Mouse (Mus musculus): ENCODE measurements around the gene Rps6ka3.

- TF ChIP-seq POLR2A (IDR thresholded peaks at IDR 0.05; ENCODE audit: control insufficient read depth, low read depth, low read length), result no peak; the same call in 1 of the 2 replicates
- TF ChIP-seq CTCF (IDR thresholded peaks at IDR 0.05; ENCODE audit: control insufficient read depth, insufficient read depth, insufficient replicate concordance, low read depth, low read length), result no peak
Observed at GRCm38 (mm10) chrX:159371831-159372752, 162.0 kb downstream of the Rps6ka3 start, which contains the start of gene Eif1ax.
